18 mouse cellular contexts compared by ENCODE assay signal in the genomic region with DNA sequence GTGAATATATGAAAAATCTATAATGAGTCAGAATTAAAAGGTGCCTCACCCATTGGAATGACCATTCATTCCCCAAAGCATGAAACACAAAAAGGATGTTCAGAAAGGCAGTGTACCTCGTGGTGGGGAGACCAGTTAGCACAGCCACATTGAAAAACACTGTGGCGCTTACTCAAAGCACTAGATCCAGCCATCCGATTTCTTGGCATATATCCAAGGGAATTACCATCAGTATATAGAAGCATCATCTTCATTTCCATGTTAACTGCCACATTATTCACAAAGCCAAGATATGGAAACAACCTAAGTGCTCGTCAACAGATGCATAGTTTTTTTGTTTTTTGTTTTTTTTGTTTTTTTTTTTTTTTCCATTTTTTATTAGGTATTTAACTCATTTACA.
DNase-seq lines count a peak whose midpoint lies in the region; ATAC-seq and TF ChIP-seq lines count a peak whose summit lies in the region.
"Had no signal": no experiment of that assay in that cellular context is flagged by ENCODE, and none has a peak within 500 bp of the region (broad histone marks: within the 10 kb centered on the region; RNA-seq: fewer than 3 reads in every experiment).

No protein-coding gene starts in this region.

- H3K9ac ChIP-seq in forebrain, embryonic 14.5 days (ENCODE audit: low read length): no peak overlapping the region
- H3K9ac ChIP-seq in forebrain, postnatal 0 days: no peak overlapping the region
- H3K9ac ChIP-seq in lung, embryonic 14.5 days: no peak overlapping the region
- H3K9ac ChIP-seq in midbrain, embryonic 14.5 days (replicated peaks; ENCODE audit: low read length): no peak overlapping the region
- no peak overlapping the region for H3K9ac ChIP-seq in midbrain, embryonic 16.5 days (ENCODE audit: low read depth, low read length)
- H3K9ac ChIP-seq: embryonic facial prominence, embryonic 12.5 days; forebrain, embryonic 15.5 days had no signal

- no peaks in the 10 kb centered on the region for H3K36me3 ChIP-seq in forebrain, embryonic 14.5 days (ENCODE audit: control insufficient read depth, insufficient read depth, low read length)
- no peaks in the 10 kb centered on the region for H3K36me3 ChIP-seq in forebrain, postnatal 0 days (ENCODE audit: insufficient read depth)
- no peaks in the 10 kb centered on the region for H3K36me3 ChIP-seq in lung, embryonic 14.5 days (ENCODE audit: insufficient read depth)
- no peaks in the 10 kb centered on the region for H3K36me3 ChIP-seq in midbrain, embryonic 14.5 days (ENCODE audit: control insufficient read depth, insufficient read depth, low read length)
- no peaks in the 10 kb centered on the region for H3K36me3 ChIP-seq in midbrain, embryonic 16.5 days (ENCODE audit: control insufficient read depth, insufficient read depth, low read length)
- H3K36me3 ChIP-seq: embryonic facial prominence, embryonic 10.5 days; embryonic facial prominence, embryonic 12.5 days; forebrain, embryonic 15.5 days had no signal

- no peak for TF ChIP-seq CTCF in forebrain, postnatal 0 days (IDR thresholded peaks at IDR 0.05; ENCODE audit: low read depth)
- no peak for TF ChIP-seq CTCF in lung, embryonic 14.5 days (IDR thresholded peaks at IDR 0.05; ENCODE audit: low read depth)

- no peak overlapping the region for H3K4me3 ChIP-seq in forebrain, embryonic 14.5 days (ENCODE audit: low read depth, low read length)
- H3K4me3 ChIP-seq in forebrain, postnatal 0 days (ENCODE audit: low read depth, low read length): no peak overlapping the region
- no peak overlapping the region for H3K4me3 ChIP-seq in lung, embryonic 14.5 days (ENCODE audit: low read depth, low read length)
- H3K4me3 ChIP-seq in midbrain, embryonic 14.5 days (replicated peaks; ENCODE audit: low read depth, low read length): no peak overlapping the region
- no peak overlapping the region for H3K4me3 ChIP-seq in midbrain, embryonic 16.5 days (ENCODE audit: low read depth, low read length)
- H3K4me3 ChIP-seq: embryonic facial prominence, embryonic 10.5 days; embryonic facial prominence, embryonic 12.5 days; forebrain, embryonic 15.5 days had no signal

- WGBS in forebrain, embryonic 14.5 days: 50% methylated on average over 4 of the region's 4 CpGs
- WGBS in forebrain, postnatal 0 days: 49% methylated on average over 4 of the region's 4 CpGs
- WGBS in lung, embryonic 14.5 days: 62% methylated on average over 4 of the region's 4 CpGs
- 67% methylated on average over 4 of the region's 4 CpGs for WGBS in midbrain, embryonic 14.5 days
- 64% methylated on average over 4 of the region's 4 CpGs for WGBS in midbrain, embryonic 16.5 days

- H3K27ac ChIP-seq in forebrain, embryonic 14.5 days (ENCODE audit: low read depth, low read length): no peak overlapping the region
- H3K27ac ChIP-seq in forebrain, postnatal 0 days (ENCODE audit: low read depth, low read length): no peak overlapping the region
- H3K27ac ChIP-seq in lung, embryonic 14.5 days (ENCODE audit: low read depth): no peak overlapping the region
- H3K27ac ChIP-seq in midbrain, embryonic 14.5 days (replicated peaks; ENCODE audit: low read depth, low read length): no peak overlapping the region
- no peak overlapping the region for H3K27ac ChIP-seq in midbrain, embryonic 16.5 days (ENCODE audit: low read length)
- H3K27ac ChIP-seq: embryonic facial prominence, embryonic 10.5 days; embryonic facial prominence, embryonic 12.5 days; forebrain, embryonic 15.5 days had no signal

- no peaks in the 10 kb centered on the region for H3K4me1 ChIP-seq in forebrain, embryonic 14.5 days (ENCODE audit: control insufficient read depth, insufficient read depth, low read length)
- H3K4me1 ChIP-seq in forebrain, postnatal 0 days (ENCODE audit: insufficient read depth): no peaks in the 10 kb centered on the region
- no peaks in the 10 kb centered on the region for H3K4me1 ChIP-seq in lung, embryonic 14.5 days (ENCODE audit: insufficient read depth)
- H3K4me1 ChIP-seq in midbrain, embryonic 14.5 days (ENCODE audit: control insufficient read depth, insufficient read depth, low read length): 0 out of 2 replicates have a peak, but pooled peaks cover 2% of the 10 kb centered on the region
- H3K4me1 ChIP-seq in midbrain, embryonic 16.5 days (ENCODE audit: control insufficient read depth, insufficient read depth, low read length): no peaks in the 10 kb centered on the region
- H3K4me1 ChIP-seq: embryonic facial prominence, embryonic 10.5 days; embryonic facial prominence, embryonic 12.5 days; forebrain, embryonic 15.5 days had no signal

- DNase-seq in forebrain, embryonic 14.5 days (ENCODE audit: low spot score): peak; percentile 49
- no peak for DNase-seq in forebrain, postnatal 0 days
- DNase-seq in lung, embryonic 14.5 days: peak; percentile 10
- no peak for DNase-seq in lung, postnatal 4 days
- DNase-seq in midbrain, embryonic 14.5 days: peak; percentile 23
- no peak for DNase-seq in left cerebral cortex, postnatal 14 days (ENCODE audit: low spot score in 2 of 2)
- DNase-seq: adrenal gland, adult 2 months; adrenal gland, postnatal 10 days; adrenal gland, postnatal 25 days; cerebellum, adult 11-12 months; cerebellum, adult 2 months; cerebellum, adult 9-10 months; cerebellum, postnatal 10 days; cerebellum, postnatal 25 days had no signal

- no peak overlapping the region for H3K4me2 ChIP-seq in forebrain, embryonic 14.5 days (ENCODE audit: low read length)
- H3K4me2 ChIP-seq in forebrain, postnatal 0 days (ENCODE audit: low read depth): no peak overlapping the region
- H3K4me2 ChIP-seq in lung, embryonic 14.5 days: no peak overlapping the region
- H3K4me2 ChIP-seq in midbrain, embryonic 14.5 days (ENCODE audit: low read length): no peak overlapping the region
- no peak overlapping the region for H3K4me2 ChIP-seq in midbrain, embryonic 16.5 days (ENCODE audit: low read length)
- H3K4me2 ChIP-seq: embryonic facial prominence, embryonic 12.5 days; forebrain, embryonic 15.5 days had no signal

- ATAC-seq in forebrain, embryonic 14.5 days: no peak
- ATAC-seq in forebrain, postnatal 0 days: no peak
- ATAC-seq in lung, embryonic 14.5 days (ENCODE audit: insufficient read depth): no peak
- ATAC-seq in midbrain, embryonic 14.5 days (ENCODE audit: low FRiP score, low TSS enrichment): no peak
- ATAC-seq in midbrain, embryonic 16.5 days: no peak
- ATAC-seq: forebrain, embryonic 15.5 days had no signal

- no peaks in the 10 kb centered on the region for H3K9me3 ChIP-seq in forebrain, embryonic 14.5 days (replicated peaks; ENCODE audit: control insufficient read depth, low read length)
- H3K9me3 ChIP-seq in forebrain, postnatal 0 days (ENCODE audit: low read length): no peaks in the 10 kb centered on the region
- H3K9me3 ChIP-seq in lung, embryonic 14.5 days (ENCODE audit: low read depth, low read length): no peaks in the 10 kb centered on the region
- no peaks in the 10 kb centered on the region for H3K9me3 ChIP-seq in midbrain, embryonic 14.5 days (ENCODE audit: control insufficient read depth, low read length)
- H3K9me3 ChIP-seq in midbrain, embryonic 16.5 days (replicated peaks; ENCODE audit: control insufficient read depth, low read length, poor library complexity, severe bottlenecking): no peaks in the 10 kb centered on the region
- H3K9me3 ChIP-seq: embryonic facial prominence, embryonic 10.5 days; embryonic facial prominence, embryonic 12.5 days; forebrain, embryonic 15.5 days had no signal

- H3K27me3 ChIP-seq in forebrain, embryonic 14.5 days (replicated peaks; ENCODE audit: control insufficient read depth, insufficient read depth, low read length): no peaks in the 10 kb centered on the region
- no peaks in the 10 kb centered on the region for H3K27me3 ChIP-seq in forebrain, postnatal 0 days (ENCODE audit: insufficient read depth, low read length)
- no peaks in the 10 kb centered on the region for H3K27me3 ChIP-seq in lung, embryonic 14.5 days (ENCODE audit: insufficient read depth, low read length)
- H3K27me3 ChIP-seq in midbrain, embryonic 14.5 days (ENCODE audit: control insufficient read depth, insufficient read depth, low read length): no peaks in the 10 kb centered on the region
- H3K27me3 ChIP-seq in midbrain, embryonic 16.5 days (ENCODE audit: control insufficient read depth, insufficient read depth, low read depth, low read length): no peaks in the 10 kb centered on the region
- H3K27me3 ChIP-seq: embryonic facial prominence, embryonic 12.5 days; forebrain, embryonic 15.5 days had no signal

- intact Hi-C loops in left cerebral cortex, postnatal 14 days (cut with DNase I): no loop called here

Comparison
In these comparisons a context has a peak if more than half of its experiments do, and no peak if none do; other contexts are left out.
1. DNase-seq: peak in forebrain, embryonic 14.5 days (single experiment), lung, embryonic 14.5 days (single experiment) and midbrain, embryonic 14.5 days (single experiment); none in forebrain, postnatal 0 days (single experiment), lung, postnatal 4 days (0 of 2) and left cerebral cortex, postnatal 14 days (0 of 2).